In genomic region chr5:38235422-38235821, GRCm38 (mm10) we compare ENCODE assay signal across 7 mouse cellular contexts. TPM values are rescaled to one million over a fixed set of nuclear protein-coding genes. Genes with fewer than 3 reads are reported as not detected.
DNase-seq lines count a peak whose midpoint lies in the region; ATAC-seq and TF ChIP-seq lines count a peak whose summit lies in the region.

No protein-coding gene starts in this region.

- H3K36me3 ChIP-seq in G1E (replicated peaks) = peaks cover 58% of the 10 kb centered on the region
- H3K36me3 ChIP-seq in liver, embryonic 14.5 days (replicated peaks; ENCODE audit: control insufficient read depth, insufficient read depth, low read depth) = peaks cover 7% of the 10 kb centered on the region

- H3K4me2 ChIP-seq in liver, embryonic 14.5 days (ENCODE audit: low read depth) = no peak overlapping the region

- H3K9ac ChIP-seq in liver, embryonic 14.5 days (replicated peaks) = no peak overlapping the region

- H3K4me3 ChIP-seq in G1E (ENCODE audit: low read depth, low read length) = no peak overlapping the region
- H3K4me3 ChIP-seq in embryonic fibroblast, embryonic 13.5 days (ENCODE audit: insufficient read depth, low read length) = no peak overlapping the region
- H3K4me3 ChIP-seq in liver, embryonic 14.5 days (ENCODE audit: insufficient read depth in 1 of 2, low read depth in 2 of 2, low read length in 2 of 2) = no peak overlapping the region

- TF ChIP-seq POLR2A in embryonic fibroblast, embryonic 13.5 days (IDR thresholded peaks at IDR 0.05; ENCODE audit: low read depth, low read length) = no peak

- TF ChIP-seq EP300 in liver, embryonic 14.5 days (IDR thresholded peaks at IDR 0.05; ENCODE audit: low read depth) = no peak

- peak; percentile 21 to 70 for DNase-seq in layer of hippocampus, postnatal 25 days (ENCODE audit: extremely low spot score in 1 of 2, low spot score in 1 of 2)
- DNase-seq in layer of hippocampus, postnatal 14 days (ENCODE audit: low spot score in 2 of 2) = no peak
- peak; percentile 31 for DNase-seq in G1E (ENCODE audit: low spot score)
- DNase-seq in adrenal gland, postnatal 25 days = peak; percentile 63
- DNase-seq in liver, embryonic 14.5 days (ENCODE audit: low read depth in 3 of 3, low spot score in 3 of 3) = no peak
- peak; percentile 37 for DNase-seq in retina, postnatal 7 days (ENCODE audit: low read depth, low spot score)

- no peaks in the 10 kb centered on the region for H3K9me3 ChIP-seq in G1E (replicated peaks)
- no peaks in the 10 kb centered on the region for H3K9me3 ChIP-seq in liver, embryonic 14.5 days (ENCODE audit: control insufficient read depth, low read length)

- 52% methylated on average over 4 of the region's 4 CpGs for WGBS in liver, embryonic 14.5 days (ENCODE audit: insufficient replicate concordance)

- H3K4me1 ChIP-seq in G1E (ENCODE audit: insufficient read depth, low read depth, low read length) = no peaks in the 10 kb centered on the region
- H3K4me1 ChIP-seq in embryonic fibroblast, embryonic 13.5 days (ENCODE audit: control insufficient read depth, insufficient read depth, low read length) = no peaks in the 10 kb centered on the region
- no peaks in the 10 kb centered on the region for H3K4me1 ChIP-seq in liver, embryonic 14.5 days (replicated peaks; ENCODE audit: control insufficient read depth in 2 of 2, insufficient read depth in 2 of 2, low read length in 1 of 2)

- peak; percentile 57 for TF ChIP-seq CTCF in G1E (IDR thresholded peaks at IDR 0.05; ENCODE audit: low read depth, low read length)
- peak; percentile 70; the same call in 1 of the 2 replicates for TF ChIP-seq CTCF in embryonic fibroblast, embryonic 13.5 days (IDR thresholded peaks at IDR 0.05; ENCODE audit: borderline replicate concordance, insufficient read depth, low read length)
- TF ChIP-seq CTCF in liver, embryonic 14.5 days (IDR thresholded peaks at IDR 0.05; ENCODE audit: low read depth) = peak; percentile 89

- peak; percentile 38; the same call in 1 of the 2 replicates for ATAC-seq in G1E (ENCODE audit: extremely low read depth, insufficient number of reproducible peaks, low FRiP score, poor library complexity, severe bottlenecking)
- peak; percentile 15; the same call in 1 of the 2 replicates for ATAC-seq in liver, embryonic 14.5 days (ENCODE audit: insufficient read depth)

- H3K27ac ChIP-seq in embryonic fibroblast, embryonic 13.5 days (ENCODE audit: insufficient read depth, low read length) = no peak overlapping the region
- H3K27ac ChIP-seq in liver, embryonic 14.5 days = no peak overlapping the region

- H3K27me3 ChIP-seq in G1E (ENCODE audit: insufficient read depth, low read length) = peaks cover 6% of the 10 kb centered on the region; the same call in 1 of the 2 replicates
- no peaks in the 10 kb centered on the region for H3K27me3 ChIP-seq in liver, embryonic 14.5 days (ENCODE audit: control insufficient read depth, insufficient read depth, low read length)

RNA-seq across cellular contexts. Expression of gene Lyar, which starts 15.2 kb away (rescaled TPM):
- total RNA-seq in layer of hippocampus, postnatal 25 days (2021) = 10 to 100 TPM; 12.0 to 14.8 TPM
- total RNA-seq in layer of hippocampus, postnatal 14 days (2021) = 10 to 100 TPM; 11.4 to 12.9 TPM
- total RNA-seq in G1E (2014; fragmentation: Nextera tagmentation) (123 and 128 TPM in 2 replicates), G1E (2017) (65.1 and 82.4 TPM in 2 replicates)
- polyA plus RNA-seq in G1E (2012) = 119 and 125 TPM in 2 replicates
- total RNA-seq in adrenal gland, postnatal 25 days (2021) = 18.0 and 20.7 TPM in 2 replicates
- 38.2 and 39.3 TPM in 2 replicates for polyA plus RNA-seq in embryonic fibroblast, embryonic 13.5 days (2011; ENCODE audit: insufficient read length, low read depth, missing spikeins)
- 19.1 and 44.6 TPM in 2 replicates for polyA plus RNA-seq in liver, embryonic 14.5 days (2012; rRNA removed)
- 64.2 and 66.3 TPM in 2 replicates for polyA plus RNA-seq in liver, embryonic 14.5 days (2014; fragmentation: Nextera tagmentation; extraction: Ambion mirVana)

RNA-seq across cellular contexts. Expression of gene Zbtb49, which starts 15.2 kb away (rescaled TPM):
- total RNA-seq in layer of hippocampus, postnatal 25 days (2021) = 10 to 100 TPM; 16.5 to 20.9 TPM
- 10 to 100 TPM; 17.5 to 19.6 TPM for total RNA-seq in layer of hippocampus, postnatal 14 days (2021)
- total RNA-seq in G1E (2014; fragmentation: Nextera tagmentation) = 17.9 and 18.7 TPM in 2 replicates
- total RNA-seq in G1E (2017) = 11.8 and 12.0 TPM in 2 replicates
- 4.8 and 4.9 TPM in 2 replicates for polyA plus RNA-seq in G1E (2012)
- total RNA-seq in adrenal gland, postnatal 25 days (2021) = 10.8 and 12.0 TPM in 2 replicates
- 4.7 and 7.1 TPM in 2 replicates for polyA plus RNA-seq in embryonic fibroblast, embryonic 13.5 days (2011; ENCODE audit: insufficient read length, low read depth, missing spikeins)
- polyA plus RNA-seq in liver, embryonic 14.5 days (2012; rRNA removed) = 3.4 and 3.5 TPM in 2 replicates
- 2.2 and 2.3 TPM in 2 replicates for polyA plus RNA-seq in liver, embryonic 14.5 days (2014; fragmentation: Nextera tagmentation; extraction: Ambion mirVana)

RNA-seq across cellular contexts. Expression of gene Tmem128, which starts 24.6 kb away (rescaled TPM):
- total RNA-seq in layer of hippocampus, postnatal 25 days (2021) = 10 to 100 TPM; 33.0 to 36.7 TPM
- total RNA-seq in layer of hippocampus, postnatal 14 days (2021) = 10 to 100 TPM; 40.0 to 40.5 TPM
- total RNA-seq in G1E (2014; fragmentation: Nextera tagmentation) (34.0 and 34.2 TPM in 2 replicates), G1E (2017) (50.2 and 57.4 TPM in 2 replicates)
- 30.5 and 34.1 TPM in 2 replicates for polyA plus RNA-seq in G1E (2012)
- total RNA-seq in adrenal gland, postnatal 25 days (2021) = 39.0 and 45.0 TPM in 2 replicates
- polyA plus RNA-seq in embryonic fibroblast, embryonic 13.5 days (2011; ENCODE audit: insufficient read length, low read depth, missing spikeins) = 34.5 and 44.5 TPM in 2 replicates
- polyA plus RNA-seq in liver, embryonic 14.5 days (2012; rRNA removed) = 24.0 and 26.7 TPM in 2 replicates
- 49.5 and 51.8 TPM in 2 replicates for polyA plus RNA-seq in liver, embryonic 14.5 days (2014; fragmentation: Nextera tagmentation; extraction: Ambion mirVana)

RNA-seq across cellular contexts. Expression of gene Otop1, which starts 40.4 kb away (rescaled TPM):
- total RNA-seq in layer of hippocampus, postnatal 25 days (2021) = not detected
- under 1 TPM in 1 of 2 experiments, not detected in 1; 0.17 TPM for total RNA-seq in layer of hippocampus, postnatal 14 days (2021)
- not detected in 2 replicates for total RNA-seq in G1E (2014; fragmentation: Nextera tagmentation)
- 0.05 and 0.12 TPM in 2 replicates for total RNA-seq in G1E (2017)
- not detected in 2 replicates for polyA plus RNA-seq in G1E (2012)
- 24.7 and 25.0 TPM in 2 replicates for total RNA-seq in adrenal gland, postnatal 25 days (2021)
- not detected in 2 replicates for polyA plus RNA-seq in embryonic fibroblast, embryonic 13.5 days (2011; ENCODE audit: insufficient read length, low read depth, missing spikeins)
- not detected in 2 replicates for polyA plus RNA-seq in liver, embryonic 14.5 days (2012; rRNA removed)
- not detected in 2 replicates for polyA plus RNA-seq in liver, embryonic 14.5 days (2014; fragmentation: Nextera tagmentation; extraction: Ambion mirVana)

Comparison
In these comparisons a context has a peak if more than half of its experiments do, and no peak if none do; other contexts are left out.
1. DNase-seq: peak in layer of hippocampus, postnatal 25 days (2 of 2), G1E (single experiment), adrenal gland, postnatal 25 days (single experiment) and retina, postnatal 7 days (single experiment); none in layer of hippocampus, postnatal 14 days (0 of 2) and liver, embryonic 14.5 days (0 of 3).
2. Peak in every context shown above with its lines, with median percentiles within 50 percentile points of each other: CTCF ChIP-seq.